Mouse (Mus musculus) heart, postnatal 10 days (tissue): ENCODE data around the gene Gsta1. TPM values are rescaled to one million over a fixed set of nuclear protein-coding genes. Genes with fewer than 3 reads are reported as not detected.
A peak's percentile ranks its signal among the peaks of the same experiment; 100 is the strongest.
"Not testable (repeated sequence)": the region's sequence is repeated elsewhere in the genome, so short reads cannot be mapped to it uniquely, and the experiment has no call there.

Experiments used
- DNase-seq, 2 experiments: peaks; one replicate each; pipeline ENCODE4 v3.0.0; 2021
- intact Hi-C: fragments of 180-260 bp; cut with DNase I; formaldehyde crosslinking; loops from one replicate; pipeline ENCODE4 v1.15.1; 2025
- total RNA-seq, 2 experiments: library from RNA; stranded (reverse); gene quantifications; 2 replicates each; pipeline ENCODE4 v1.2.3; 2021

The Gsta1 gene
- under 1 TPM in 1 of 2 experiments, not detected in 1; 0.55 TPM for total RNA-seq

DNA sequence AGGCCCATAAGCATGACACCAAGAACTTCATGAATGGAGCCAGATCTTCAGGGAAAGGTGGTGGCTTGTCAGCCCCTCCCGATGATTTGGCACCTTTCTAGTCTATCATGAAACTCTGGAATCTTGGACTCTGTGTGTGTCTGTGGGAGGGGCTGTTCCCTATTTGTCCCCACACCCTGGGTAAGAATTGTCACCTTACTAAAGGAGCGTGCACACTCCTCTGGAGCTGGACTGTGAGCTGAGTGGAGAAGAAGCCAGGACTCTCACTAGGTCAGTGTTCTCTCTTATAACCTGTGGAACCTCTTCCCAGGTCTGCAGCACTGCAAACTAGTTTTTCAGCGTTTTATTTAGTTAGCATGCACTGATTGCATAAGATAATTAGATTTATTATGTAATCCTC, at the start of gene Gsta1:
Gsta1 (plus strand) TSS at position 196 of the 400 bp plus-strand sequence.
- intact Hi-C loops, DNase-seq: not testable (repeated sequence)

DNA sequence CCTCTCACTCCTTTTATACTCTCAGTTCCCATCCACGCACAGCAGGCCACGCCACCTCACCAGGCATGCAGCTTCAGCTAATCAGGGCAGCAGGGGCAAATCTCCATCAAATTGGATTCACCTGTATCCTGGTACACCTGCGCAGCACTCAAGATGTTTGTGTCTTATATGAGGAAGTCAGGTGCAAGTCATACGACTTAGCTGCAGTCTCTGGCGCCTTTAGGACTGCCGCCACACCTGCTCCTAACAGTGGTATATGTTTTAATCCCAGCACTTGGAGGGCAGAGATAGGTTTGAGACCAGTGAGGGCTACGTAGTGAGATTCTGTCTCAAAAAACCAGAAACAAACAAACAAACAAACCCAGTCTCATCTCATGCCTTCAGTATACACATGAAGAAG, 48.0 kb upstream of the Gsta1 start, which contains the start of gene Gsta4:
Gsta4 (plus strand) TSS at position 301 of the 400 bp plus-strand sequence.
- intact Hi-C loops, DNase-seq: not testable (repeated sequence)

DNA sequence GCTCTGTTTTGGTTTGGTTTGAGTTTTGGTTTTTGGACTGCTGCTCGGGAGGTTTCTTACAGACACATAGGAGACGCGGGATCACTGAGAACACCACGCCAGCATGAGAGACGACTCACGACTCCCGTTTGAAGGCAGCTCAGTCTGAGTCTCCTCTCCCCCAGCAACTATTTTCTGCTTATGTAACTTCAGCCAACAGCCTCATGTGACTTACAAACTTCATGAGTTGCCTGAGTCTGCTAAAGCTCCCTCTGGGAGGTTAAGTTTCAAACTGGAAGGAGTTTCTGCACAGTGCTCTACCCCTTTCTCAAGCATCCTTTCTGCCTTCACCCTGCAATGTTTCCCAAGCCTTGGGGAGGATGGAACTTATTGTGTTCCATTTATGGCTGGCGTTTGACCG, 44.8 kb upstream of the Gsta1 start:
- DNase-seq = no peak
- intact Hi-C loops = no loop called here

DNA sequence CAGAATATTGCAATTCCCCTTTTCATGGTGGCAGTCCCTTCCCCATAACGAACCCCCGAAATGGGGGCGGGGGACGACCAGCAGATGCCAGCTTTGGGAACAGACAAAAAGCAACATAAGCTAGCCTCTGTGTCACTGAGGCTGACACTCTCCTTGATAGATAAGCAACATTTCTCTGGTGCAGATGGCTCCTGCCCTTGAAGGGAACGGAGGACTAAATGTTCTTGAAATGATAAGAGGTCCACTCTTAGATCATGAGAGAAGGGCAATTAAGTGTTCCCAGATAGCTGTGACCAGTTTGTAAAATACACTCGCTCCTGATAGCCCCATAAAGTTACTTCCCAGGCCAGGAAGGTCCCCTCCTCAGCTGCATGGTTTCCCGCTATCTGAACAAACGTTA, 41.5 kb upstream of the Gsta1 start:
- no peak for DNase-seq

GRCm38 (mm10) chr9:78190651-78191634, 39.5 kb upstream of the Gsta1 start:
- DNase-seq = no peak
- intact Hi-C loops = no loop called here

More for the DNA sequence above, 41.5 kb upstream of the Gsta1 start:
- intact Hi-C loops = no loop called here

- peak; percentile 63 to 78 for DNase-seq
- intact Hi-C loops = loop anchor here (2.0 kb wide), 1 partner anchor 15 kb away; no protein-coding TSS in a partner anchor
Measured at GRCm38 (mm10) chr9:78191736-78192135, 38.7 kb upstream of the Gsta1 start.

- intact Hi-C loops = loop anchor here (1.0 to 2.0 kb wide), 2 partner anchors 17 to 81 kb away; no protein-coding TSS in a partner anchor
- DNase-seq = peak; percentile 60 to 72
Measured at GRCm38 (mm10) chr9:78193902-78194597, 36.4 kb upstream of the Gsta1 start.

- intact Hi-C loops = no loop called here
- no peak for DNase-seq
Measured at GRCm38 (mm10) chr9:78195034-78195433, 35.4 kb upstream of the Gsta1 start.

GRCm38 (mm10) chr9:78197801-78198200, 32.7 kb upstream of the Gsta1 start:
- no peak for DNase-seq
- intact Hi-C loops = no loop called here

DNA sequence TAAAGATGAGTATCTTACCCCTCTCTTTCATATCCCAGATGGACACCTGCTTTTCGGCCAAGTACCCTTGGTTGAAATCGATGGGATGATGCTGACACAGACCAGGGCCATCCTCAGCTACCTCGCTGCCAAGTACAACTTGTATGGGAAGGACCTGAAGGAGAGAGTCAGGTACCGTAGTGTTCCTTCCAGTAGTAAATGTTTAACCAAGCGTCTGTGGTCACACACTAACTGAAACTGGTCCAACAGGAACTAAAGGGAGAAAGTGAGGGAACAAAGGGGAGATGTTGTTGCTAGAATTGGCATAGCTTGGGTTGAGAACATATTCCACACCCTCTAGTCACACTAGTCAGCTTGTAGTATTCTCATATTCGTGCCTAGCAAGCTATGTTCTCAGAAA, 26.3 kb upstream of the Gsta1 start:
- DNase-seq = no peak
- intact Hi-C loops = no loop called here

- no peak for DNase-seq
- intact Hi-C loops = no loop called here
Measured at GRCm38 (mm10) chr9:78208956-78209355, 21.5 kb upstream of the Gsta1 start.

GRCm38 (mm10) chr9:78210079-78210478, 20.4 kb upstream of the Gsta1 start:
- intact Hi-C loops = no loop called here
- no peak for DNase-seq

DNA sequence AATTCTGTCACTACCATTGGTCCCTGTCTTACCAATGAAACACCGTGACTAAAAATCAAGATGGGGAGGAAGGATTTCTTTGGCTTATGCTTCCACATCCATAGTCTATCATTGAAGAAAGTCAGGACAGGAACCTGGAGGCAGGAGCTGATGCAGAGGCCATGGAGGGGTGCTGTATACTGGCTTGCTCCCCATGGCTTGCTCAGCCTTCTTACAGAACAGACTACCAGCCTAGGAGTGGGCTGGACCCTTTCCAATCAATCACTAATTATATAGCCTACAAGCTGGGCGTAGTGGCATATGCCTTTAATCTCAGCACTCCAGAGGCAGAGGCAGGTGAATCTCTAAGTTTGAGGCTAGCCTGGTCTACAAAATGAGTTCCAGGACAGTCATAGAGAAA, 19.6 kb upstream of the Gsta1 start:
- intact Hi-C loops = no loop called here
- DNase-seq = no peak

- DNase-seq = no peak
- intact Hi-C loops = no loop called here
Measured at GRCm38 (mm10) chr9:78211521-78211920, 18.9 kb upstream of the Gsta1 start.

- intact Hi-C loops = no loop called here
- peak; percentile 52 to 60 for DNase-seq
Measured at GRCm38 (mm10) chr9:78212341-78213049, 18.0 kb upstream of the Gsta1 start.

- intact Hi-C loops = no loop called here
- DNase-seq = no peak
Measured at GRCm38 (mm10) chr9:78217074-78217473, 13.4 kb upstream of the Gsta1 start.

DNA sequence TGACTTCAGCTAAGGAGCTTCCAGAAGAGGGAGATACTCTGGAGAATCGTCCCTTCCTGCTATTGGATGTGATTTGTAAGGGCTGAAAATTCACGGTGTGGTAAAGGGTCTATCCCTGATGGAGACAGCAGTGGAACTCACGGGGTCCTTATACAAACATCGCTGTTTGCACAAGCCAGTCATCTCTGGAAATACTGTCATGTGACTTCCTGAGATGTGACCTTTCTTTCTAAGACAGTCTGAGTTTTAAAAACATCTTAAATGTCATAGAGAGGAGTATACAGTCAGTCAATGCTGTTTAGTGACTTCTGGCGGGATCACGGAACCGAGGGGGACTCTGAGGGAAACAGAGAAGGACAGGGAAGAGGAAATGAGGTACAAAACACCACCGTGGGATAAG, 7.8 kb upstream of the Gsta1 start:
- DNase-seq = no peak
- intact Hi-C loops = no loop called here

DNA sequence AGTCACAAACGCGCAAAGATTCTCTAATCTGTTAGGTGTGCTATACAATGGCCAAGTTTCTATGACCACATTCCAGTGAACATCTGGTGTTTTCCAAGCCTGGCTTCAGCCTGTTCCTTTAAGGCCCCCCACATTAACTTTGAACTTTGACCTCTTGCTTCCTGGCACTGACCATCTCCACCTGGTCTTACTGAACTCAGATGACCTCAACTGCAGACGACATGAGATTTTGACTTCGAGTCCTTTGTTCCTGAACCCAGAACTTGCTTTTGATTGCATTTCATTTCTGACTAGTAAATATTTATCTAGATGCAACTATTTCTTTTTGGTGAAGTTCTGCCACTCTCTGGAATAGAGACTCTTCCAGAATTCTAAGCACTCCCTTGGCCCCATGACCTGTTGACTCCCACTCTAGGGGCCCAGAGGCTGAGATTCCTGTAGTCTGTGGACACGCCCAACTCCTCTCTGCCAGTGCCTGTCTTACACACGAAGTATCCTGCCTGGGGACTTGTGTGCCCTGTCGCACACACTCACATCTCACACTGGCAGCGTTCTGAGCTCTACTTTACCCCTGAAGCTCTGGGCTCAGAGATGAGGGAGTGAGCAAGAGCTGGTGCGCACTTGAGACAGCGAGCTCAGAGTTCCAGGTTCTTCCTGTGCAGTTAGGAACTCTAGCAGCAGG, 7.1 kb upstream of the Gsta1 start:
- intact Hi-C loops = no loop called here
- no peak for DNase-seq

GRCm38 (mm10) chr9:78224418-78224817, 6.0 kb upstream of the Gsta1 start:
- no peak for DNase-seq
- intact Hi-C loops = no loop called here

DNA sequence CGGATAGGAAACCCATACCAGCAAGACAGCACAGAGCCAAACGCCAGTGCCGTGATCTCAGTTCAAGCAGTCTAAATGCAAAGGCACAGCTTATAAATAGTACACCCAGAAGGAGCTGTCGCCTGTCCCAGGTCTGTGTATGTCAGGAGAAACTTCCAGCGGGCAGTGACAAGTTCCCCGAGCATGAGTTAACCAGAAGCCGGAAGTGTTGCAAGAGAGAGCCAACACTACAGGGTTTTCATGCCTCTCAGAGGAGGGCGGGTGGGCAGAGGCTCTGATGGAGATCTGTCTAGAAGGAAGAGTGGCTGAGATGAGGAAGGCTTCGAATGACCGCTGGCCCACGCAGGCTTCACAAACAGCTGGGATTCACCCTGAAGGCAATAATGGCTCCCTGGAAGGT, 5.2 kb upstream of the Gsta1 start:
- no peak for DNase-seq
- intact Hi-C loops = no loop called here
